Mouse (Mus musculus): ENCODE measurements at regions not wholly inside any gene's neighbourhood (a gene's known extent, or its start where the extent isn't known, plus 50 kb on each side); places are given as distances from the start of the nearest gene placed in this dataset.

DNA sequence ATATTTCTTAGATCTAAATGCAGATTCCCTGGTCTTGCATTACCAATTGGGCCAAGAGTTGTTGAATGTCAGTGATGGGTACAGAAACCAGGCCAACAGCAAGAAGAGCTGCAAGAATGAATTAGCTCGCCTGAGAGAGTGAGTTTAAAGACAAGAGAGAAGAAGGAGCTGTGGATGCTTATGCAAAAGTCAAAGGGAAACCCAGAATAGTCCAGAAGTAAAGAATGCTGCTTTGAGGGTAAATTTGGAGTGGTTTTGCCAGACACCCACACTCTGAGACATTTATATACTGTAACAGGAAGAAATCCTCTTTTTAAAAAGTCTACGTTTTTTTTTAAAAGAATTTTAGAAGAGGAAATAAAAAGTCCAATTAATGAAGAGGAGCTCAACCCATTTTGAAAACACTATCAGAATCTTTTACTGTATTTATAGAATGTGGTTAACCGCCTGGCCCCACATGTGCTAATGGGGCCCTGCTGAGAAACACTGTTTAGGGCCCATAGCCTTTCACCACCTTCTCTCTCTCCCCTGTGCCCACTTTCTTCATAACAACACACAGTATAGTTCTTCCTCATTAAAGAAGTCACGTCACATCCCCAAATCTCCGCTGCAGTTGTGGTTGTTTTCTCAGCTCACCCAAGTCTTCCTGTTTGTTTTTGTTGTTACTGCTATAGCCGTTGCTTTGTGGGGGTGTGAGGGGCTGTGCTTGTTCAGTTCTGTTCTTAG lies 158.0 kb upstream of the Cited2 start:
- no peak for DNase-seq

DNA sequence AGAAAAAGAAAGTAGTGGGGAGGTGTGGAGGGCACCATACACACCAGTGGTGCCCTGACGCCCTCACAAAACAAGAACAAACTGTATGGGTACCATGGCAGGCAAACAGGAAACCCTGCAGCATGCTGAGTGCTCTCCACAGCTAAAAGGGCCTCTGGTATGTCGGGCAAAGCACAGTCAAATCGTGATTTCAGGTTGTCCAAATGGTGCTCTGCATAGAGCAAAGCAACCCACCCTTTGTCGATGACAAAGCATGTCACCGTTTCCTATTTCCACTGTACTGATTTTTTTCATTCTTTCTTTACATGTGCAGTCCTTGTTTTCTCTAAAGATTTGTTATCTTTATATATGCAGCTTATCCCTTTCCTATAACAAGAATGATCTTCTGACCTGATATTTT lies 156.0 kb upstream of the Cited2 start:
- DNase-seq: no peak

DNA sequence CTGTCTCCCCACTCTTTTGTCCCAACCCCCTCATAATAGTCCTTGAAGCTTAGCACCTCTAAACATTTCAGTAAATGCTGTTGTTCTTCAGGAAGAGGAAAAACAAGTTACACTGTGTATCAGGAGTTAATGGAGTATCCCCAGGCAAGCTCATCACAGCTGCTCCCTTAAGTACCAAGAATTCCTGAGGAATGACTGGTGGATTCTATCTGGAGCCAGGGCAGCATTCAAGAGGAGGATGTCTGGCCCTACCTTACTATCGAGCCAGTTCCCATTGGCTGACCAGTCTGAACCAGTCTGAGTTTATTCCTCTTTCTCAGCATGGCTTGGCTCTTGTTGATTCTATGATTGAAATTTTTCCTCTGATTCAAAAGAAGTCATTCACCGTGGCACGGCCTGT lies 155.4 kb upstream of the Cited2 start:
- DNase-seq: no peak

DNA sequence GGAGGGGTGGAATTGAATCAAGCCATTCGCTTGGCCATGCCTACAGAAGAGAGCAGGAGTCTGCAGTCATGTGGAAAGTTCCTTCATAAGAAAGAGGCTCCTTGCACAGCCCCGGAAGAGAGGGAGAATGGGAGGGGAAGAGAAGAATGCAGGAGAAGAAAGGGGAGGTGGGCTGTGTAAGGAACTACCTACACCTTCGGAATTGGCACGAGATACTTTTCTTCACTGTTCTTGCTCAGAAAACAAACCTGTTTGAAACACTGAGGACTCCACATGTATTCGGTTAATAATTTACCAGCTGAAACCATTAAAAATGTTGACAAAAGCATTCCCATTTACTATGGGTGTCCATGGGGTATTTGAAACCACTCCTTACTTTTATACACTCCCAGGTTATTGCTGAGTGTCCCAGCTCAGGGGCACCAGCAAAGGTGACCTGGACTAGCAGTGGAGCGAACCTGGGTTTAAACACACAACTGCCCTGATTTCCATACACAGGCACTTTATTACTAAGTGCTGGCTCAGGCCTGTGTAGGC lies 153.4 kb upstream of the Cited2 start:
- no peak for DNase-seq

DNA sequence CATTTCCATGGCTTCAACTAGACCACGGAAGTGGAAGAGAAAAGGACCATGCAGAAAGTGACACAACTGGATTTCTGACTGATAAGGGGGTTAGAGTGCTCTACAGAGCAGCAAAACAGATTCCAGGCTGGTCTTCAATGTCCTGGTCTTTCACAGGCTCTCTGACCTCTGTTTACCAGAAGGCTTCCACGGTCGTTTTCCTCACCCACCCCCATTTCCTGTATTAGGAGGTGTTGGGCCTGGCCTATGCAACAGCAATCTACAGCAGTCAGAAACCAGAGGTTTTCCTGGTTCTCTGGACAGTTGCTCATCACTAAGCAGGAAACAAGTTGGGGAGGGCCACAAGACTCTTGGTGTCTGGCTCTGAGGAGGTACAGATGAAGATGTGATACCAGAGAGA lies 148.1 kb upstream of the Cited2 start:
- DNase-seq: no peak

DNA sequence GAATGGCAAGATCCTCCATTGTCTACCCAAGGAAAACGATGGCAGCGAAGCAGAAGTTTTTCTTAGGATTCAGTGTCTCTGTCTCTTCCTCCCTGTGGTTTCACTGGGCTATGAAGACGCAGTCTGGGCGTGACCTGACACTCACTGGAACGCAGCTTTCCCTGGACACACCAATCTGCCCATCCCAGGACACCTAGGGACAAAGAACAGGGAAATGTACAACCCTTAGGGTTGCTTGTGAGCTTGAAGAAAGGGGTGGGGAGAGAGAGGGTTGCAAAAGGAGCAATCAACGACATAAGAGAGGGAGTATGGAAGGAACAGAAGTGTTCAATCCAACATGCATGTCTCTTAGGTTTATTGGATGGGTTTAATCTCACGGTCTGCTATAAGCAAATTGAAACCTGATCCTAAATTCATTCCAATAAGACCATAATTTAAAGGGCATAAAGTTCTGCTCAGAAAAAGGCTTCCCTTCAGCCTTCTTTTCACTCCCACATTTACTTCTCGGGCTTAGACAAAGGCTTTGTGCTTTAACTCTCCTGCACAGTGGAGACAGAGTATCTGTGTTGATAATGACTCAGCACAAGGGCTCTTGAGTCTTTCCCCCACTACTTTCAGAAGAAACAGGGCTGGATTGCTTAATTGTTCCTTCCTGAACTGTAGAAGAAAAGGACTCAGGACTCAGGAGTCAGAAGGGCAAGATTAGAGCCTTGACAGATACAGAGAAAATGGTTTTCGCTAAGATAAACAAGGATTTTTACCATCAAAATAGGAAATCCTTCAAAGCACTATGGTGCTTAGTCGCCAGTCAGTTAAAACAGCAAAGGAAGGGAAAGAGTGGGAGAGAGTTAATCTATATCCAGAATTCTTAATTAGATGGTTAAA lies 147.3 kb upstream of the Cited2 start:
- no peak for DNase-seq

DNA sequence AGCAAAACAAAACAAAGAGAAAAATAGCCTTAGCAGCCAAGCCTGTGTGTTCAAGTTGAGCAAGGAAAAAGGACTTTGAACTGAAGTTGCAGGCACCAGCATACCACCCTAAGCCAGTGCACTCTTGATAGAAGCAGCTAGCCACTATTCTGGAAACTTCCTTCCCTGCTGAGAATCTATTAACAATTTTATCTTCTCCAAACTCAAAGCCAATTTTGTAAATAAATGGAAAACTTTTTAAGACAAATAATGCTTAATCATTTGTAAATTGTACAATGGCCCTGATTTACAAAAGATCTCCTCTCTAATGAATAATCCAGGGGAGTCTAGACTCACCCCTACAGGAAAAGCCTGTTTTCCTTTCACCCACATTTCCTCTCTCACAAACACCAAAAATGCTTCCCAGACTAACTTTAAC lies 146.7 kb upstream of the Cited2 start:
- DNase-seq: no peak

DNA sequence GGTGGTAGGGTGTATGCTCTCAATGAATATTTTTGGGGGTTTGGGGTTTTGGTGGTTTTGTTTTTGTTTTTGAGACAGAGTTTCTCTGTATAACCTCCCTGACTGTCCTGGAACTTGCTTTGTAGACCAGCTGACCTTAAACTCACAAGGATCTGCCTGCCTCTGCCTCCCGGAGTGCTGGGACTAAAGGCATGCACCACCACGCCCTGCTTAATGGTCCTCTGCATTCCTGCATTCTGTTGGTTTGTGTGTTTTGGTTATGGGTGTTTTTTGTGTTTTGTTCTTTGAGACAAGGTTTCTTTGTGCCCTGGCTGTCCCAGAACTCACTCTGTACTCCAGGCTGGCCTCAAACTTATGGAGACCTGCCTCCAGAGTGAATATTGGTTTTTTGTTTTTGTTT lies 143.6 kb upstream of the Cited2 start:
- DNase-seq: no peak

DNA sequence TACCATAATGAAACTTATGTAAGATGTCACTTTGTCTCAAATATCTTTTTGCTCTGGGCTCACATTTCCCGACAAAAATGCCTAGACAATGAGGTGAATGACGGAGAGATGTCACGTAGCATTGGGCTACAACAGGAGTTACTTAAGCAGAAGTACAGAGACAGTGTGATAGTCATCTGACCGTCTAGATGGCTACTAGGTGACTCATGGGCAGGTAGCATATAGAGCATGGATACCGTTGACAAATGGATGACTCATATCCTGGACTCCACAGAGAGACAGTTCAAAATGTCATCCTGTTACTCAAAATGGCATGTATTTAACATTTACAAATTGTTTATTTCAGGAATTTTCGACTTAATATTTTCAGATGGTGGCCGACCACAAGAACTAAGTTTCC lies 138.2 kb upstream of the Cited2 start:
- no peak for DNase-seq

DNA sequence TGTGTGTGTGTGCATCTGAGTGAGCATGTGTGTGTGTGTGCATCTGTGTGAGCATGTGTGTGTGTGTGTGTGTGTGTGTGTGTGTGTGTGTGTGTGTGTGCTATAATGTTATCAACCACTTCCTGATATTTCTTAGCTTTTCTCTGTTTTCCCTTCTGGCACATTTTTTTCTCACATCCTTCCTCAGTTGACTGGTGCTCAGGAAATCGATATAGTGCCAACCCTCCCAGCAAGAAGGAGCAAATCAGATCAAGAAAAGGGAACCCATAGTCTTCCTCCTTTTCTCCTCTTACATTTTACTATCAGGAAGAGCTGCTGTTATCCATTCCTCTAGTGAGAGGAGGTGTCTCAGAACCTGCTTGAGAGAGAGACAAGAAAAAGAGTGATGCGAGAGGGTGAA lies 136.1 kb upstream of the Cited2 start:
- no peak for DNase-seq

DNA sequence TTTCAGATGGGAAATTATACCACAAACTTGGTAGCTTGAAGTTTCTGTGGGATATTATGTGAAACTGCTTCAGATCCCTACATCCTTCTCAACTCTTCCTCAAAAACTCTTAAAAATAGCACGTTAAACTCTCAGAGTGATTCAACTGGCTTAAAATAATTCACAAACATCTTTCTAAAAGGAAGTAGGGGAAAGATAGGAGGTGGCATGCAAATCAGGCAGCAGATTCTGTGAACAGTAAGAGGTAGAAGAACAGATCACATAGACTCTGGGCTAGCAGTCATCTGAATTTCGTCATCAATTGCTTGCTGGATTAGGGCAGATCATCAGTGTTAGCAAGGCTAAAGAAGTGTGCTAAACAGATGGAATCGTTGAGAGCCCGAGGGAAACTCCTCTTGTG lies 133.9 kb upstream of the Cited2 start:
- DNase-seq: no peak

DNA sequence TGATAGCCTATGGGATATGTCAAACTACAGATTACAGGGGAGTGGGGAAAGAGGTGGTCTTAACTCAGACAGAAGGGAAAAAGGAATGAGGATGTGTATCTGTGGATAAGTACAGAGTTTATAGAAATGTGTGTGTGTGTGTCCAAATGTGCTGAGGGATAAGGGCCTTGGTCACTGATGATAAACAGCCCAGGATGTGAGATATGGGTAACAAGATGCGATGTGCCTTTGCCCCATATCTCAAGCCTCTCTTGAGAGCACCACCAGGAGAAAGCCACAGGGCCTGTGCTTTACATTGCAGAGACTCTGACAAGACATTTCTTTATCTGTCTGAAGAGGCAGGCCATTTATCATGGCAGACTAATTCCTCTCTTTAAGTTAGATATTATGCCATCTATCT lies 132.8 kb upstream of the Cited2 start:
- DNase-seq: no peak

DNA sequence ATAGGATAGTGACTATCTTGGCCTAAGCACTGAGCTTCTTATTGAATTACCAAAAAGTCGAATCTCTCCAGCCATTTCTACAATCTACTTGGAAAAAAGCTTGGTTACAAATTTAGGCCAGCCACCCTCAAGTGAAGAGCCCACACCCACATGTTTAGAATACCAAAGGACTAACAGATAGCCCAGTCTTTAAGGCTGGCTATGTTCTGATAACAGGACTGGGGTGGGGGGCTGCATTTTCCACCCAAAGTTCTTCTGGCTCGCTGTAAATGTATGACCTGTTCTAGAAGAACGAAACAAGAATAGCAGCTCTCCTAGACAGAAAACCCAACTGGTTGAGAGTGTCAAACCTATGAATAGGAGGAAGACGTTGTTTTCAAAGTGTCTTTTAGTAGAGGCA lies 130.6 kb upstream of the Cited2 start:
- DNase-seq: no peak

DNA sequence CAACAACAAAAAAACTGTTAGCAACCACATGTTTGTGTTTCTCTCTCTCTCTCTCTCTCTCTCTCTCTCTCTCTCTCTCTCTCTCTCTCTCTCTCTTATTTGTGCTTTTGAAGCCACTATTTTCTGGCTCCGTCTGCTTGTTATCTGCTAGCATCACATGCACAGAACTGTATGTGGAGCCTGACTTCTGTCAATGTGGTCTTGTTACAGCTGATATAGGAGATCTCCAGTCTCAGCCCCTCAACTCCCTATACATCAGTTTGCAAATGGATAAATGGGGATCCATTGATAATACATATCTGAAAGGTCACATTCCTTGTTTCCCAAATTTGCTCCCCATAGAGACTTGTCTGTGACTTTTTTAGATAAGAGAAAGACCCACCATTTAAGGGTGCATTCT lies 126.9 kb upstream of the Cited2 start:
- no peak for DNase-seq

DNA sequence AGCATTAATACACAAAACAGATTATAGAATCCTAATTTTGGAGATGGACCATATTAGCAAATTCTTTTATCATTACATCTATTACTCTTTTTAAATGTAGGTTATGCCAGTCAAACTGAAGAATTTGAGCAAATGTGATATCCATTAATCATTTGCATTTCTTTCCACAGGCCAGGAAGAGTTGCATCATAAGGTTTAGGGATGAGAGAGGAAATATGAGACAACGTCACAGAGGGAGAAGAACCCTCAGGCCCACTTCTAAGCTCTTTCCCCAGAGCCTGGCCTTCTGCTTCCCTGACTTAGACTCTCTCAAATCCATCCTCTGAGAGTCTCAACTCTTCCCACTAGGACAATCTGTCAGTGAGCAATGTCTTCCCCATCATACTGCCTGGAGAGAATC lies 126.3 kb upstream of the Cited2 start:
- DNase-seq: no peak

DNA sequence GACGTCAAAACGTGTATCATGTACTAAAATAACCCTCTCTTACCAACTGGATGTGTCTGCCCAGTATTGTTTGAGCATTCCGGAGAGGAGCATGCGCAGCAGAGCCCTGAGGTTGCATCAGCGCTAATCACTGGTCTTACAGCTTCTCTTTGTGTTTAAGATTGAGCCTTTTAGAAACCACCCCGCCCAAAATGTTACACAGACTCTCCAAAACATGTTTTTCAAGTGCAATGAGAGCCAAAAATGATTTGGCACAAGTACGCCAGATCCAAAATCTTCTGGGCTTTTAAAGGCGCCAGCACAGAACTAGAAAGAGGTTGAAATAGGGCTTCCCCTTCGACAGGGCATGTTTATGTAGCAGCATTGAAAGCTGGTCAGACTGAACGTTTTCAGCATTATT lies 123.8 kb upstream of the Cited2 start:
- no peak for DNase-seq

DNA sequence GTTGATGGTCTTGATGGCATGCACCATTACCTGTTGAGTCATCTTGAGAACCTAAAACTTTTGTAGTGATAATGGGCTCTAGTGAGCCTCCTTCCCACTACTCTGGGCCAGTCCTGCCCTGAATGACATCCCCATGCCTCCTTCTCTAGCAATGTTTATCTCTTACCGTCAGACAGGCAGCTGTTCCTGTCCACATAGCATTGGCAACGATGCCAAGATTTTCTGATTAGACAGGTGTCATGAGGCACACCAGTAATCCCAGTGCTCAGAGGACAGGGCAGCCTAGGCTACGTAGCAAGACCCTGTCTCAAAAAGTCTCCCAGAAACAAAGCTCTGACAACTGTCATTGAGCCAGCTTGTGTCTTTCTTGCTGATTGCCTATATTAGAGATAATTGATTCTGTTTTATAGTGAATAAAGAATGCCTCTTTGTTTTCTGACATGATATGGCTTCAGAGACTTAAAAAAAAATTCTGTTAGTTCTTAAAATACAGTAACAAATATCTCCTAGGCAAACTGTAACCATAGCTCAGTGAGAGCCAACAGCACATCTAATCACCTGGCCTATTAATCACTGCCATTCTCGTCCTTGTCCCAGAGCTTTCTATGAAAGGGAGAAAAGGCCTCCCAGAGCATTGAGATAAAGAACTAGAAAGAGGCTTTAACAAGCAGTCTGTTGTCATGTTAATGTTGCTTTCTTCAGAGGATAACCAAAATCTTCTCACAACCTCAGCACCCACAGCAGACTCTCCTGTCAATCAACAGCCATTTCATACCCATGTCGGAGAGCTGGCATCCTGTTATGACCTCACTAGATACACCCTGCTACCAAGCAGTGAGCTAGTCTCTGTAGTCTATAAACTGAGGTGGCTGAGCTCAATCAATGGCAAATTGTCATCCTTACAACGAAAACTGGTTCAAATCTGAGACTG lies 122.9 kb upstream of the Cited2 start:
- DNase-seq: no peak

DNA sequence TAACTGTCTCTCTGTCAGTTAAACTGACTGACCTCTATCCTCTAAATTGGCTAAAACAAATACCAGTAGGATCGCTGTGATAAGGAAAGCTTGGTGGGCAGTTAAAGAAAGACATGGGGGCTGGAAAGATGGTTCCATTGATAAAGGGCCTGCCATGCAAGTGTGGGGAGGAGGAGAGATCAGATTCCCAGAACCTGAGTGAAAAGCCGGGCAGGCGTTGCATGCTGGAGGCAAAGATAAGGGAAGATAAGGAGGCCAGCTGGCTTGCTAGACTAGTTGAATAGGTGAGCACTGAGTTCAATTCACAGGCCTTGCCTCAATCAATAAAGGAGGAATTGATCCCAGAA lies 122.3 kb upstream of the Cited2 start:
- no peak for DNase-seq

DNA sequence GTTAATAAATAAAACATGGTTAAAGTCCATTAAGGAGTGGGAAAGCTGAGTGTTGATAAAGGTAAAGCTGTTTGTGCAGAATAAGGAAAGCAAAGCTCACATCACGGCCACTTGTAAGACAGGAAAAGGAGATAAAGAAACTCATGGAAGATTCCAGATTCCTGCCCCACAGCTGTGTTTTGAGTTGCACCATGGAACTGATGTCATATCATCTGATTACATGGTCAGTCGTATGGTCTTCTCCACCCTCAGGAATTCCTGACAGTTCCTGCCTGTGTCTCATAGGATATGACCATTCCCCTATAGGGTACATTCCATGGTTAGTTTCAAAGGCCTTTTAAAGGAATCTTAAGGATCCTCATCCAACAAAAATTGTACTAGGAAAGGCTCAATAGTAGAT lies 120.6 kb upstream of the Cited2 start:
- no peak for DNase-seq

DNA sequence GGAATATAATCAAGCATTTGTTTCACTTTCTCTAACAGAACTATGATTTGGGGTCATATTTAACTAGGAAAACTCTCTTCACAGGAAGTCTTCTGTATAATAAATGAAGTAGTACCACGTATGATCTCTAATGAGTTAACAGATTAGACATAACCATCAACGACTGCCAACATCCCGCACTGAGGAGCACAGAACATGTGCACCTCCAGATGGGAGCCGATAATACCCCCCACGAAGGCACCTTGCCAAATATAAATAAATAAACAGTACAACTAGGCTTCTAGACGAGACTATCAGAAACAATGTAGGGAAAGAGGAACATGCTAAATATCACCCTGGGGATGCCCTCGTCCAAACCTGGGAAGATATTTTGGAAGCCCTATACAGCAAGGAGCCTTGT lies 114.8 kb upstream of the Cited2 start:
- no peak for DNase-seq

DNA sequence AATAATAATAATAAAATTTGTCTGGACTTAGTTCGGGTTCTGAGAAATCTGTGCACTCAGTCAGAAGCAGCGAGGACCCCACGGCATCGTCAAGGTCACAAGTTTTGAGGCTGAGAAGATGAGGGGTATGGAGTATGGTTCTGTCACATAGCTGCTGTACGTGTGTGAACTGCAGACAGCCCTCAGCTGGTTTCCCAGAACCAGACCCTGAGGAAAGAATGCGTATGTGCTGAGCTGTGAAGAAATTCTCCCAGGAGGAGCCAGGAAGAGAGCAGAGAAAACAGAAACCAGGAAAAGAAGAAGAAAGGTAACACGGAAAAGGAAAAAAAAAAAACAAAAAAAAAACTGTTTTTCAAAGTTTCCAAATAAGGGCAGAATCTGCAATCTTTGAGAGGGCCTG lies 112.4 kb upstream of the Cited2 start:
- no peak for DNase-seq

DNA sequence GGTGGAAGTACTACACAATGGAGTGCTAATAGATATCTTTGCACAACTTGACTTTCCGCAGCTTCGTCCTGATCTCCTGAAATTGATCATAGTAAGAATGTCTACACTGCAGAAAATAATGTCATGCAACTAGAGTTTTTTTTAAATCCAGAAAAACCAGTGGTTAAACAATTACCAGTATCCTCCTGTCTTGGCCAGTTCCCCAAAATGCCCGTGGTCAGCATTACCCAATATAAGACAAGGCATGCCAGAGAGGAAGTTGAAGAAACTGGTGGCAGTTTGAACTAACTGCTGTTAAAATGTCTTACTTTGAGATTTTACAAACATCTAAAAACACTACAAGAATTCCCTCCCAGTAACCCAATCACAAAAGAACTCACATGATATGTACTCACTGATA lies 109.7 kb upstream of the Cited2 start:
- DNase-seq: no peak

DNA sequence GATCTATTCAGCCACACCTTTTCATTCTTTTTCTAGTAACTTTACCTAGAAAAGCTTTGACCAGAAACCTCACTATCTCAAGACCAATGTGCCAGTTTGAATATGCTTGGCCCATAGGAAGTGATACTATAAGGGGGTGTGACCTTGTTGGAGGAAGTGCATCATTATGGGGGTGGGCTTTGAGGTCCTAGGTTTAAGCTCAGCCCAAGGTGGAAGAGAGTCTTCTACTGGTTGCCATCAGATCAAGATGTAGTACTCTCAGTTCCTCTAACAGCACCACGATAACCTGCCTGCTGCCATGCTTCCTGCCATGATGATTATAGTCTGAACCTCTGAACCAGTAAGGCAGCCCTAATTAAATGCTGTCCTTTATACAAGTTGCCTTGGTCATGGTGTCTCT lies 105.0 kb upstream of the Cited2 start:
- DNase-seq: no peak

All from embryo, embryonic 11 days (tissue).